Mouse (Mus musculus): ENCODE results near the gene Coq8a. TPM values are rescaled to one million over a fixed set of nuclear protein-coding genes. Genes with fewer than 3 reads are reported as not detected.

Coq8a gene
- total and polyA plus RNA-seq, 2 experiments from 2014 or later, result 1.8 to 7.3 TPM

DNA sequence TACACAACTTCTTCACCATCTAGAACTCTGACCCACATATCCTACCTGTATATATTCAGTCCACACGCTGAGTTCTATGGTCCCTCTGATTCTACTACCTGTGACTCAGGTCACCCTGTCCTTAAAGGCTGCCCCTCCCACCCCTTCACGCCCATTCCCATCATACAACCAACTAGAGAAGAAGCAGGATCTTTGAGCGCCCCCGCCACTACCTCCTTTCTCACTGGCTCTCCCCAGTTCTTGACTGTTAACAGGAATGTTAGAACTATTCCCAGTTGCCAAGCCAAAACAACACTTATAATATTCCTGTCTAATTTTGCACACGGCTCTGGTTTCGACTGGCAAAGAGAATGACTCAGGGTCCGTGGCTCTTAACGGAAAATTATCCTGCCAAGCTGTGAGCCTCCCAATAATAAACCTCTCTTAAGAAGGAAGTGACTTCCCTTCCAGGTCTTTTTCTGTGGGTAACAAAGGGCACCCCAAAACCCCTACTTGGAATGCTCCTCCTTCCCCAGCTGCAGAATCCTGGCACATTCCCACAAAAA is 5.9 kb downstream of the Coq8a start:
- Histone ChIP-seq H3K9me3 (ENCODE audit: low read length) (no peaks in the 10 kb centered on the region), H3K27ac (ENCODE audit: low read depth, low read length) (no peak overlapping the region), H3K4me2 (ENCODE audit: low read depth) (no peak overlapping the region), H3K4me1 (ENCODE audit: insufficient read depth) (peaks cover 6% of the 10 kb centered on the region; the same call in 1 of the 2 replicates), H3K36me3 (ENCODE audit: insufficient read depth) (no peaks in the 10 kb centered on the region), H3K4me3 (ENCODE audit: low read depth, low read length) (no peak overlapping the region), H3K9ac (no peak overlapping the region), H3K27me3 (ENCODE audit: insufficient read depth, low read length) (no peaks in the 10 kb centered on the region; the same call in 1 of the 2 replicates)
- no peak for TF ChIP-seq CTCF (IDR thresholded peaks at IDR 0.05; ENCODE audit: low read depth)
- no peak for DNase-seq
- 84% methylated on average over 8 of the region's 8 CpGs for WGBS
- no peak for ATAC-seq

DNA sequence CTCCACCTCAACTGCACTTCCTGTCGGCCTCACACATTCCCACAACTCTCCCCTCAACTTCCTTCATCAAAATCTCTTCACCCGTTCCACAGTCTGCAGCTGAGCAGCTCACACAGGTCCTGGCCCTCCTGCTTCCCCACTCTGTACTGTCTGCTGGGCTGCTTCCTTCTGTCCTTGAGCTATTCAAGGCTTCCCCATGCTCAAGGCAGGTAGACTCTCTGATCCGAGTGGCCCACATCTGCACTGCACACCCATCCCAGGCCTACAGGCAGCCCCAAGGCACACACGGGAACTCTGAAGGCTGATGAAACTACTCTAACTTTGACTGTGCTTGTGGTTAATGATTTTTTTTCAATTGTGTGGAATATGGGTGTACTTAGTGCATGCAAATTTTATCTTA is 6.5 kb downstream of the Coq8a start:
- Histone ChIP-seq H3K4me2 (ENCODE audit: low read depth) (no peak overlapping the region), H3K4me3 (ENCODE audit: low read depth, low read length) (no peak overlapping the region), H3K9ac (no peak overlapping the region), H3K9me3 (ENCODE audit: low read length) (no peaks in the 10 kb centered on the region), H3K27me3 (ENCODE audit: insufficient read depth, low read length) (no peaks in the 10 kb centered on the region; the same call in 1 of the 2 replicates), H3K27ac (ENCODE audit: low read depth, low read length) (no peak overlapping the region), H3K4me1 (ENCODE audit: insufficient read depth) (peaks cover 6% of the 10 kb centered on the region; the same call in 1 of the 2 replicates), H3K36me3 (ENCODE audit: insufficient read depth) (no peaks in the 10 kb centered on the region)
- DNase-seq (no peak), ATAC-seq (no peak)
- no peak for TF ChIP-seq CTCF (IDR thresholded peaks at IDR 0.05; ENCODE audit: low read depth)
- 66% methylated on average over 4 of the region's 4 CpGs for WGBS

DNA sequence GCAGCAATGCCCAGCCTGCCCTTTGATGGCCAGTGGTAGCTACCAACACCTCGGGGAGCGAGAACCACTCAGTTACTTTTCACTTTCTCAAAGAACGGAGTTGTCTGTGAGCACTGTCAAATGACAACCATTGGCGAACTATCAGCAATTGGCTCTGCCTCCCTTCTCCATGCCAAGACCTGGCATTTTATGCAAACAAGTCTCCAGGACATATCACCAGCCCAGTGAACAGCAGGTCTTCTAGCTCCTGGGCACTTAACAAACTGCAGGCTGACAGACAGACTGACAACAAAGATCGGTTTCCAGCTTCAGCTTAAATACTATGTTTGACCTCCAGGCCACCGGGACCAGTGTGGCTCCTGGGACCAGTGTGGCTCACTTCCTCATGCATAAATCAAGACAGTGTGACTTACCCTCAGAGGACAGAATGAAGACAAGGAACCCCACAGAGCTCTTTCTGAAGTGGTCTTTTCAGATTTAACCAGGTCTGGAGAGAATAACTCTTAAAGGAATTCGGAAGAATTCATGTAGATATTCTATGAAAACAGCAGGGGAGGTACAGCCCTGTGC is 7.7 kb downstream of the Coq8a start:
- no peak overlapping the region for H3K27ac ChIP-seq (ENCODE audit: low read depth, low read length)
- no peaks in the 10 kb centered on the region for H3K9me3 ChIP-seq (ENCODE audit: low read length)
- no peak for DNase-seq
- ATAC-seq, result no peak
- no peaks in the 10 kb centered on the region for H3K36me3 ChIP-seq (ENCODE audit: insufficient read depth)
- no peak overlapping the region for H3K4me3 ChIP-seq (ENCODE audit: low read depth, low read length)
- H3K9ac ChIP-seq, result no peak overlapping the region
- WGBS, result 67% methylated on average over 7 of the region's 7 CpGs
- H3K4me2 ChIP-seq (ENCODE audit: low read depth), result no peak overlapping the region
- TF ChIP-seq CTCF (IDR thresholded peaks at IDR 0.05; ENCODE audit: low read depth), result no peak
- no peaks in the 10 kb centered on the region; the same call in 1 of the 2 replicates for H3K27me3 ChIP-seq (ENCODE audit: insufficient read depth, low read length)
- H3K4me1 ChIP-seq (ENCODE audit: insufficient read depth), result peaks cover 6% of the 10 kb centered on the region; the same call in 1 of the 2 replicates

- H3K4me3 ChIP-seq (ENCODE audit: low read depth, low read length), result no peak overlapping the region
- 85% methylated on average over 8 of the region's 8 CpGs for WGBS
- DNase-seq, result no peak
- no peak overlapping the region for H3K4me2 ChIP-seq (ENCODE audit: low read depth)
- H3K36me3 ChIP-seq (ENCODE audit: insufficient read depth), result no peaks in the 10 kb centered on the region
- peaks cover 6% of the 10 kb centered on the region; the same call in 1 of the 2 replicates for H3K4me1 ChIP-seq (ENCODE audit: insufficient read depth)
- no peak overlapping the region for H3K27ac ChIP-seq (ENCODE audit: low read depth, low read length)
- TF ChIP-seq CTCF (IDR thresholded peaks at IDR 0.05; ENCODE audit: low read depth), result no peak
- no peak for ATAC-seq
- no peaks in the 10 kb centered on the region; the same call in 1 of the 2 replicates for H3K27me3 ChIP-seq (ENCODE audit: insufficient read depth, low read length)
- no peak overlapping the region for H3K9ac ChIP-seq
- no peaks in the 10 kb centered on the region for H3K9me3 ChIP-seq (ENCODE audit: low read length)
Measured at GRCm38 (mm10) chr1:180191112-180191511, 8.3 kb downstream of the Coq8a start.

DNA sequence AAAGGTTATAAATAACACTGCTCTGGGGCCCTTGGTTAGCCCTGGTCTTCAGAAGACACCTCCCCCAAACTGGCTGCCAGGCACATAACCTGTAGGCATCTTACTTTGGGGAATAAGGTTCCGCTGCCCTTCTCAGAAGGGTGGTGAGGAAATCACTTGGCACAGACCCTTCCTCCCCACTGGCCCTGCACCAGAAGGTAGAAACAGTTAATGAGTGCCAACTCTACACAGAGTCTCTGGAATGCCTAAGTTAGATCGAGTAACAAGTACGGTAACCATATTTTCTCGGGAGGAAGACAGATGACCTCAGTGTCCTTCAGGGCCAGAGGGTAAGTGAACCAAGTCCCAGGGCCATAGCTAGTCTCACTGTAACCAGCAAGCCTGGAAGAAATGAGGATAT is 10.5 kb downstream of the Coq8a start:
- no peak for TF ChIP-seq CTCF (IDR thresholded peaks at IDR 0.05; ENCODE audit: low read depth)
- no peak overlapping the region for H3K9ac ChIP-seq
- no peak overlapping the region for H3K4me2 ChIP-seq (ENCODE audit: low read depth)
- DNase-seq (no peak), ATAC-seq (no peak)
- H3K27ac ChIP-seq (ENCODE audit: low read depth, low read length), result no peak overlapping the region
- no peaks in the 10 kb centered on the region for H3K27me3 ChIP-seq (ENCODE audit: insufficient read depth, low read length)
- H3K9me3 ChIP-seq (ENCODE audit: low read length), result no peaks in the 10 kb centered on the region
- no peaks in the 10 kb centered on the region for H3K4me1 ChIP-seq (ENCODE audit: insufficient read depth)
- 85% methylated on average over 4 of the region's 4 CpGs for WGBS
- H3K4me3 ChIP-seq (ENCODE audit: low read depth, low read length), result no peak overlapping the region
- H3K36me3 ChIP-seq (ENCODE audit: insufficient read depth), result no peaks in the 10 kb centered on the region

DNA sequence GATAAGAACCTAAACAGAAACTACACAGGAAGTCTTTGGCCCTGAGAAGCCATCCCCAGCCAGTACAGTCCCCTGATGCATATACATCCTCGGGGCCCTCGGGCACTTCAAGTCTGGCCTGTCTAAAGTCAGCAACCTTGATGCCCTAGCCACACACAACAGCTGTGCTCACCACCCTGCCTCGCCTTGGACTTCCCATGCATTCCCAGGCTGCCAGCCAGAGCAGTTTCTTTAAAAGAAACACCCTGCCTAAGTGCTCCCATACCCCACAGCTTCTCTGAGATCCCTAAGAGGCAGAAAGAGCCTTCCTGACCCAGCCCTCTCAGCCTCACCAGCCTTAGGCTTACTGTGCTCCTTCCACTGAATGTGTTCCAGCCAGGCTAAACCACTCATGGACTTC is 13.0 kb downstream of the Coq8a start:
- ATAC-seq (no peak), DNase-seq (no peak)
- no peak overlapping the region for H3K27ac ChIP-seq (ENCODE audit: low read depth, low read length)
- H3K4me3 ChIP-seq (ENCODE audit: low read depth, low read length), result no peak overlapping the region
- H3K9me3 ChIP-seq (ENCODE audit: low read length), result no peaks in the 10 kb centered on the region
- H3K9ac ChIP-seq, result no peak overlapping the region
- no peak overlapping the region for H3K4me2 ChIP-seq (ENCODE audit: low read depth)
- WGBS, result 82% methylated on average over 3 of the region's 3 CpGs
- H3K4me1 ChIP-seq (ENCODE audit: insufficient read depth), result no peaks in the 10 kb centered on the region
- no peaks in the 10 kb centered on the region for H3K27me3 ChIP-seq (ENCODE audit: insufficient read depth, low read length)
- TF ChIP-seq CTCF (IDR thresholded peaks at IDR 0.05; ENCODE audit: low read depth), result no peak
- H3K36me3 ChIP-seq (ENCODE audit: insufficient read depth), result no peaks in the 10 kb centered on the region

DNA sequence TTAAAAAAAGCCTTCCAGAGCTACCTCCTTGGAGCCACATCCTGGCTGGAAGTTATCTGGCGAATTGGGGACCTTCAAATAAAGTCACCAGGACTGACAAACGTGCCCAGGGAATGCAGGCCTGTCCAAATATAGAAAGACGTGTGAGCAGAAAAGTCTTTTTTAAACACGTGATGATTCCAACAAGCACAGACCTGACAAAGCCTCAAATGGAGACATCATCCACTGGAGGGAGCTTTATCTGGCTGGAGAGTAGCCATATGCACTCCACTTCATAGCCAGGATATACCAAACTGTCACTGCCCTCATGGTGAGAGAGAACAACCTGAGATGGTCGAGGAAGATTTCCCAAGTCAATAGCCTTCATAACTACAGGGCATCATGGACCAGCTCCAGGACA is 13.5 kb downstream of the Coq8a start:
- no peak overlapping the region for H3K27ac ChIP-seq (ENCODE audit: low read depth, low read length)
- no peak for TF ChIP-seq CTCF (IDR thresholded peaks at IDR 0.05; ENCODE audit: low read depth)
- H3K9ac ChIP-seq, result no peak overlapping the region
- DNase-seq (no peak), ATAC-seq (no peak)
- no peaks in the 10 kb centered on the region for H3K9me3 ChIP-seq (ENCODE audit: low read length)
- no peaks in the 10 kb centered on the region for H3K36me3 ChIP-seq (ENCODE audit: insufficient read depth)
- no peak overlapping the region for H3K4me3 ChIP-seq (ENCODE audit: low read depth, low read length)
- H3K4me1 ChIP-seq (ENCODE audit: insufficient read depth), result no peaks in the 10 kb centered on the region
- 62% methylated on average over 5 of the region's 5 CpGs for WGBS
- H3K27me3 ChIP-seq (ENCODE audit: insufficient read depth, low read length), result no peaks in the 10 kb centered on the region
- H3K4me2 ChIP-seq (ENCODE audit: low read depth), result no peak overlapping the region
